ENCODE assay signal across 15 mouse cellular contexts in the genomic region with DNA sequence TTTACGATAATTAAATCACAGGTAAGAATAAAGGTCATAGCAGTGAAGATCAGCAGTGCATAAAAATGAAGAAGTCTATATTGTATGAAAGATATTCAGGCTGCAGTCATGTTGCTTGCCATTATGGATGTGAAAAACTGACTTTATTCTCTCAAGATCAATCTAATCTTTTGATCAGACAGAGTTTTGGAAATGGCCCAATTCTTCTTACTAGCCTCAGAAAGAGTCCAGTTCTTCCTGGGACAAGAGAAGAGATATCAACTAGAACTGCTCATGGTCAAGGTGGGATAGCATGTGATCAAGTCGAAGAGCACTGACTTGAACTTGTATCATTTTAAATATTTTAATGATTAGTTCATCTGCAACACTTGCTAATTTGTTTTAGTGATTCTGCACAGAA.
DNase-seq lines count a peak whose midpoint lies in the region; ATAC-seq and TF ChIP-seq lines count a peak whose summit lies in the region.
"Had no signal": no experiment of that assay in that cellular context is flagged by ENCODE, and none has a peak within 500 bp of the region (broad histone marks: within the 10 kb centered on the region; RNA-seq: fewer than 3 reads in every experiment).

No protein-coding gene starts in this region.

- H3K4me3 ChIP-seq in neural tube, embryonic 11.5 days (ENCODE audit: low read depth, low read length), result no peak overlapping the region
- H3K4me3 ChIP-seq in forebrain, embryonic 15.5 days, result no peak overlapping the region
- H3K4me3 ChIP-seq in hindbrain, postnatal 0 days (ENCODE audit: low read length), result no peak overlapping the region
- H3K4me3 ChIP-seq: limb, embryonic 10.5 days; liver, embryonic 12.5 days had no signal

- H3K27me3 ChIP-seq in neural tube, embryonic 11.5 days (ENCODE audit: control insufficient read depth, insufficient read depth, low read length), result no peaks in the 10 kb centered on the region
- no peaks in the 10 kb centered on the region for H3K27me3 ChIP-seq in forebrain, embryonic 15.5 days
- no peaks in the 10 kb centered on the region for H3K27me3 ChIP-seq in hindbrain, postnatal 0 days (ENCODE audit: insufficient read depth, low read length)
- H3K27me3 ChIP-seq: liver, embryonic 12.5 days had no signal

- TF ChIP-seq CTCF in hindbrain, postnatal 0 days (IDR thresholded peaks at IDR 0.05; ENCODE audit: low read depth), result no peak

- H3K36me3 ChIP-seq in neural tube, embryonic 11.5 days (ENCODE audit: control insufficient read depth, insufficient read depth, low read length), result no peaks in the 10 kb centered on the region
- no peaks in the 10 kb centered on the region for H3K36me3 ChIP-seq in forebrain, embryonic 15.5 days
- H3K36me3 ChIP-seq in hindbrain, postnatal 0 days (ENCODE audit: insufficient read depth, low read length), result no peaks in the 10 kb centered on the region
- H3K36me3 ChIP-seq: limb, embryonic 10.5 days; liver, embryonic 12.5 days had no signal

- ATAC-seq in neural tube, embryonic 11.5 days (ENCODE audit: insufficient read depth, low FRiP score, low TSS enrichment), result no peak
- ATAC-seq in forebrain, embryonic 15.5 days (replicated peaks), result no peak
- no peak for ATAC-seq in hindbrain, postnatal 0 days
- ATAC-seq in CD4-positive, CD25-positive, alpha-beta regulatory T cell, adult 4 months, result no peak
- ATAC-seq: liver, embryonic 12.5 days had no signal

- H3K4me1 ChIP-seq in neural tube, embryonic 11.5 days (ENCODE audit: control insufficient read depth, insufficient read depth, low read length), result peaks cover 6% of the 10 kb centered on the region
- H3K4me1 ChIP-seq in forebrain, embryonic 15.5 days, result peaks cover 39% of the 10 kb centered on the region
- peaks cover 6% of the 10 kb centered on the region for H3K4me1 ChIP-seq in hindbrain, postnatal 0 days (ENCODE audit: insufficient read depth, low read length)
- H3K4me1 ChIP-seq: limb, embryonic 10.5 days; liver, embryonic 12.5 days had no signal

- WGBS in neural tube, embryonic 11.5 days, result 78% methylated on average over 2 of the region's 2 CpGs
- WGBS in forebrain, embryonic 15.5 days, result 38% methylated on average over 2 of the region's 2 CpGs
- 57% methylated on average over 2 of the region's 2 CpGs for WGBS in hindbrain, postnatal 0 days

- H3K9ac ChIP-seq in neural tube, embryonic 11.5 days (ENCODE audit: low read length), result no peak overlapping the region
- H3K9ac ChIP-seq in forebrain, embryonic 15.5 days (replicated peaks), result no peak overlapping the region
- no peak overlapping the region for H3K9ac ChIP-seq in hindbrain, postnatal 0 days (replicated peaks; ENCODE audit: low read length)
- H3K9ac ChIP-seq: liver, embryonic 12.5 days; lung, embryonic 14.5 days had no signal

- H3K9me3 ChIP-seq in neural tube, embryonic 11.5 days (ENCODE audit: control insufficient read depth, low read length), result no peaks in the 10 kb centered on the region
- H3K9me3 ChIP-seq in forebrain, embryonic 15.5 days, result no peaks in the 10 kb centered on the region
- H3K9me3 ChIP-seq in hindbrain, postnatal 0 days (ENCODE audit: low read length), result no peaks in the 10 kb centered on the region
- H3K9me3 ChIP-seq: limb, embryonic 10.5 days; liver, embryonic 12.5 days had no signal

- peak overlapping the region; percentile 73 for H3K27ac ChIP-seq in neural tube, embryonic 11.5 days (ENCODE audit: low read depth, low read length)
- peak overlapping the region; percentile 89 for H3K27ac ChIP-seq in forebrain, embryonic 15.5 days (replicated peaks)
- H3K27ac ChIP-seq in hindbrain, postnatal 0 days, result peak overlapping the region; percentile 17
- H3K27ac ChIP-seq: limb, embryonic 10.5 days; liver, embryonic 12.5 days; macrophage had no signal

- no peak for DNase-seq in neural tube, embryonic 11.5 days (ENCODE audit: low spot score)
- no peak for DNase-seq in neural tube, embryonic 10.5 days (ENCODE audit: extremely low spot score, low spot score)
- DNase-seq in hindbrain, postnatal 0 days (ENCODE audit: low spot score), result peak; percentile 16
- DNase-seq in kidney, adult 8-10 months, result no peak
- no peak for DNase-seq in urinary bladder, postnatal 36 days (ENCODE audit: low spot score in 2 of 2)
- DNase-seq: gastrocnemius, postnatal 25 days; kidney, adult 9 months; kidney, postnatal 36 days; lung, embryonic 14.5 days; thymus, adult 18-20 months had no signal

- H3K4me2 ChIP-seq in neural tube, embryonic 11.5 days (ENCODE audit: low read depth), result no peak overlapping the region
- no peak overlapping the region; the same call in 1 of the 2 replicates for H3K4me2 ChIP-seq in forebrain, embryonic 15.5 days (replicated peaks)
- H3K4me2 ChIP-seq in hindbrain, postnatal 0 days (ENCODE audit: low read depth, low read length), result no peak overlapping the region
- H3K4me2 ChIP-seq: liver, embryonic 12.5 days; lung, embryonic 14.5 days had no signal

Comparison
In these comparisons a context has a peak if more than half of its experiments do, and no peak if none do; other contexts are left out.
1. H3K27ac ChIP-seq: peak in every context shown above with its lines; median percentile 89 in forebrain, embryonic 15.5 days; 73 in neural tube, embryonic 11.5 days; 17 in hindbrain, postnatal 0 days.